Mouse (Mus musculus): ENCODE measurements around the gene Crlf1.

The Crlf1 gene

GRCm38 (mm10) chr8:70492664-70493640 is at the start of gene Crlf1:
Crlf1 (plus strand) TSS chr8:70493158.
- DNase-seq (ENCODE audit: low read depth, low spot score) = no peak
- peaks cover 2% of the 10 kb centered on the region for H3K27me3 ChIP-seq (ENCODE audit: control insufficient read depth, insufficient read depth, low read length, poor library complexity, severe bottlenecking)
- H3K36me3 ChIP-seq (ENCODE audit: control insufficient read depth, insufficient read depth, low read length, poor library complexity, severe bottlenecking) = no peaks in the 10 kb centered on the region

- H3K27me3 ChIP-seq (ENCODE audit: control insufficient read depth, insufficient read depth, low read length, poor library complexity, severe bottlenecking) = no peaks in the 10 kb centered on the region
- no peaks in the 10 kb centered on the region for H3K36me3 ChIP-seq (ENCODE audit: control insufficient read depth, insufficient read depth, low read length, poor library complexity, severe bottlenecking)
- no peak for DNase-seq (ENCODE audit: low read depth, low spot score)
Measured at GRCm38 (mm10) chr8:70443326-70443725, 49.6 kb upstream of the Crlf1 start.

DNA sequence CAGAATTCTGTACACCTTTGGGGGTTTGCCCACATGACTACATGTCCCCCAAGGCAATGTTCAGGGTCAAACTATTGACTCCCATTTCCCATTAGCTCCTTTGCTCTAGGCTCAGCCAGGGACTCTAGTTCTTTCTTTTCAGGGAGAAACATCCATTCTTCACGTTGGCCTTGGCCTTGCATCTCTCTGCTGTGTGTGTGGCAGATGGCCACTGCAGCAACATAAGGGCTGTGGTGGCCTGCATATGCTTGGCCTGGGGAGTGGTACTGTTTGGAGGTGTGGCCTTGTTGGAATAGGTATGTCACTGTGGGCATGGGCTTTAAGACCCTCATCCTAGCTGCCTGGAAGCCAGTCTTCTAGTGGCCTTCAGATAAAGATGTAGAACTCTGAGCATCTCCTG is 47.0 kb upstream of the Crlf1 start:
- H3K36me3 ChIP-seq (ENCODE audit: control insufficient read depth, insufficient read depth, low read length, poor library complexity, severe bottlenecking) = no peaks in the 10 kb centered on the region
- DNase-seq (ENCODE audit: low read depth, low spot score) = no peak
- H3K27me3 ChIP-seq (ENCODE audit: control insufficient read depth, insufficient read depth, low read length, poor library complexity, severe bottlenecking) = no peaks in the 10 kb centered on the region

DNA sequence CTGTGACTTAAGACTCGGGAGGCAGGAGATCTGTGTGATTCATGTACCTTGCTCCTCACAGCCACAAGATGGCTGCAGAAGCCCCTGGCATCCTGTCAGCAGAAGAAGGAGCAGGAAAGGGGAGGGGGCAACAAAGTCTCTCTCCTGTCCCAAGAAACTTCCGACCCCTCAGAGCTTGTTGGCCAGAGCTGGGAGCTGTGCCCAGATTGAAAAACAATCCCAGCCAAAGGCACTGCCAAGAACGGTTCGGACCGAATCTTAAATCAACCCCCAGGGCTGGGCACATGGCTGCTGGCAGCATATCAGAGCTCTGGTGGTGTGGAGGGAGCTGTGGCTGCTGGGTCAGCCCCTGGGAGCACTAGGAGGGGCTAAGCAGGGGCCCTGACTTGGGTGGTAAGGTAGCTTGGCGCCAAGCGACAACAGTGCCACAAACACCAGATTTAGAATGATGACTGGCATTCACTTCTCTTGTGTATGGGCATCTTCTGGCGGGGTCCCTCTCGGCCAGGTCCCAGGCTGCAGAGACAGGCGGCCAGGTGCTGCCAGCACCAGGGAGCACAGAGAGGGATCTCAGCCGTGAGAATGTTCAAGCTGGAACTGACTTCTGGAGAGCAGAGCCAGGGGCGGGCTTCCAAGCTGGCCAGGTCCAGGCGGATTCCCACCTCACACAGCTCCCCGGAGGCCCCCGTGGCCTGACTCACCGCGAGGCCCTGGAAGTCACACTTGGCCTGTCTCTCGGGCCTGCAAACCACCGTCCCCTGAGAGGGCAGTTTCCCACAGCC is 45.1 kb upstream of the Crlf1 start:
- no peak for DNase-seq (ENCODE audit: low read depth, low spot score)
- Histone ChIP-seq H3K27me3 (ENCODE audit: control insufficient read depth, insufficient read depth, low read length, poor library complexity, severe bottlenecking) (no peaks in the 10 kb centered on the region), H3K36me3 (ENCODE audit: control insufficient read depth, insufficient read depth, low read length, poor library complexity, severe bottlenecking) (no peaks in the 10 kb centered on the region)

- no peak for DNase-seq (ENCODE audit: low read depth, low spot score)
Measured at GRCm38 (mm10) chr8:70452196-70452966, 40.6 kb upstream of the Crlf1 start.

GRCm38 (mm10) chr8:70453852-70454251 is 39.1 kb upstream of the Crlf1 start:
- H3K36me3 ChIP-seq (ENCODE audit: control insufficient read depth, insufficient read depth, low read length, poor library complexity, severe bottlenecking) = no peaks in the 10 kb centered on the region
- H3K27me3 ChIP-seq (ENCODE audit: control insufficient read depth, insufficient read depth, low read length, poor library complexity, severe bottlenecking) = no peaks in the 10 kb centered on the region
- no peak for DNase-seq (ENCODE audit: low read depth, low spot score)

More at GRCm38 (mm10) chr8:70452196-70452966, 40.6 kb upstream of the Crlf1 start:
- Histone ChIP-seq H3K36me3 (ENCODE audit: control insufficient read depth, insufficient read depth, low read length, poor library complexity, severe bottlenecking) (no peaks in the 10 kb centered on the region), H3K27me3 (ENCODE audit: control insufficient read depth, insufficient read depth, low read length, poor library complexity, severe bottlenecking) (no peaks in the 10 kb centered on the region)

- H3K27me3 ChIP-seq (ENCODE audit: control insufficient read depth, insufficient read depth, low read length, poor library complexity, severe bottlenecking) = no peaks in the 10 kb centered on the region
- H3K36me3 ChIP-seq (ENCODE audit: control insufficient read depth, insufficient read depth, low read length, poor library complexity, severe bottlenecking) = no peaks in the 10 kb centered on the region
- no peak for DNase-seq (ENCODE audit: low read depth, low spot score)
Measured at GRCm38 (mm10) chr8:70456996-70457395, 36.0 kb upstream of the Crlf1 start.

- H3K27me3 ChIP-seq (ENCODE audit: control insufficient read depth, insufficient read depth, low read length, poor library complexity, severe bottlenecking) = no peaks in the 10 kb centered on the region
- no peaks in the 10 kb centered on the region for H3K36me3 ChIP-seq (ENCODE audit: control insufficient read depth, insufficient read depth, low read length, poor library complexity, severe bottlenecking)
- no peak for DNase-seq (ENCODE audit: low read depth, low spot score)
Measured at GRCm38 (mm10) chr8:70457882-70458281, 35.1 kb upstream of the Crlf1 start.

- Histone ChIP-seq H3K27me3 (ENCODE audit: control insufficient read depth, insufficient read depth, low read length, poor library complexity, severe bottlenecking) (no peaks in the 10 kb centered on the region), H3K36me3 (ENCODE audit: control insufficient read depth, insufficient read depth, low read length, poor library complexity, severe bottlenecking) (no peaks in the 10 kb centered on the region)
- DNase-seq (ENCODE audit: low read depth, low spot score) = no peak
Measured at GRCm38 (mm10) chr8:70458462-70458861, 34.5 kb upstream of the Crlf1 start.

GRCm38 (mm10) chr8:70459636-70460035 is 33.3 kb upstream of the Crlf1 start:
- DNase-seq (ENCODE audit: low read depth, low spot score) = peak; percentile 11
- no peaks in the 10 kb centered on the region for H3K27me3 ChIP-seq (ENCODE audit: control insufficient read depth, insufficient read depth, low read length, poor library complexity, severe bottlenecking)
- no peaks in the 10 kb centered on the region for H3K36me3 ChIP-seq (ENCODE audit: control insufficient read depth, insufficient read depth, low read length, poor library complexity, severe bottlenecking)

- DNase-seq (ENCODE audit: low read depth, low spot score) = no peak
- Histone ChIP-seq H3K27me3 (ENCODE audit: control insufficient read depth, insufficient read depth, low read length, poor library complexity, severe bottlenecking) (no peaks in the 10 kb centered on the region), H3K36me3 (ENCODE audit: control insufficient read depth, insufficient read depth, low read length, poor library complexity, severe bottlenecking) (no peaks in the 10 kb centered on the region)
Measured at GRCm38 (mm10) chr8:70460199-70460598, 32.8 kb upstream of the Crlf1 start.

DNA sequence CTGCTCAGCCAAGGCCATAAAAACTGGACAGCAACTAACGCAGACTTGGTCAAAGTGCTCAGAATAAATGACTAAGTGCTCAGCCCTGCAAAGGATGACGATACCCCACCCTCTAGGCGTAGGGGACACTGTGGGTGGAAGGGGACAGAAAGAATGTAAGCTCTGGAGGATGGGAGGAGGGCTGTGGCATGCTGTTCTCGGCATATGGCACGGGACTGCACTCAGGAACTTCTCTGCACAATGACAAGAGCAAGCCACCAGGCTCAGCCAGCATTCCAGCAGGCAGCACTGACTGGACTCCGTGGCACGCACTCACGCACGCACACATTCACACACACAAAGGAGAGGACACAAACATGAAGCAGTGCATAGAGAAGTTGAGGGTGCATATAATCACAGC is 32.4 kb upstream of the Crlf1 start:
- no peak for DNase-seq (ENCODE audit: low read depth, low spot score)
- H3K36me3 ChIP-seq (ENCODE audit: control insufficient read depth, insufficient read depth, low read length, poor library complexity, severe bottlenecking) = no peaks in the 10 kb centered on the region
- H3K27me3 ChIP-seq (ENCODE audit: control insufficient read depth, insufficient read depth, low read length, poor library complexity, severe bottlenecking) = no peaks in the 10 kb centered on the region

DNA sequence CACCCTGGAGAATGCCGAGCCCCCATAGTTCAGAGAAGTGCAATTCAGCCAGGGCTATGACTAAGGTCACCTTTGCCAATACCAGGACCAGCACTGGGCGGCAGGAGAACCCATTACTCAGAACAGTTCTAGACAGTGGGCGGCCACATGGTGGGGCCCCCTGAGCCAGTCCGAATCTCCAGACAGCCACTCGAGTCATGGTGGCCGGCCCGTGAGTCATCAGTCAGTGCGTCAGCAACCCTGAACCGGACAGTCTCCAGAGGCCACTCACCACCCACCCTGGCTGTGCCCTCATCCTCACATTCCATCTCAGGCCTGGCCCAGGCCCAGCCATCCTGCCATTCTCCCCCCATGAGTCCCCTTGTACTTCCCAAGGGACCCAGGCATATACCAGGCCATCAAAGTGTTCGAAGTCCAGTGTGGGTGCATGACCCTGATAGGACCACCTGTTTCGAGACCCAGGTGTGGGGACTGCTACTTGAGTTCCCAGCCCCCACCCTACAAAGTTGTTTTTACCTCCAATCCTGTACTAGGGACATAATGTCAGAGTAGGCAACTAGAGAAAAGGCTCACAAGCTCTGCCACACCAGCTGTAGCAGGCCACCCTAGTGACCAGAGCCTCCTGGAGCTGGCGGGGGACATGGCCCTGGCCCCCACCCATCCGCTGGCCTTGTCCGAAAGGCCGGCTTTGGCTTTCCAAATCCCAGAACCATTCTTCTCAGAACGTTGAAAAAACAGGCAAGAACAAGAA is 31.0 kb upstream of the Crlf1 start:
- H3K27me3 ChIP-seq (ENCODE audit: control insufficient read depth, insufficient read depth, low read length, poor library complexity, severe bottlenecking) = no peaks in the 10 kb centered on the region
- H3K36me3 ChIP-seq (ENCODE audit: control insufficient read depth, insufficient read depth, low read length, poor library complexity, severe bottlenecking) = no peaks in the 10 kb centered on the region
- DNase-seq (ENCODE audit: low read depth, low spot score) = no peak

- no peaks in the 10 kb centered on the region for H3K27me3 ChIP-seq (ENCODE audit: control insufficient read depth, insufficient read depth, low read length, poor library complexity, severe bottlenecking)
- no peak for DNase-seq (ENCODE audit: low read depth, low spot score)
- H3K36me3 ChIP-seq (ENCODE audit: control insufficient read depth, insufficient read depth, low read length, poor library complexity, severe bottlenecking) = no peaks in the 10 kb centered on the region
Measured at GRCm38 (mm10) chr8:70462516-70462813, 30.5 kb upstream of the Crlf1 start.
